Mouse (Mus musculus) kidney, adult 2 months (tissue): Measurements from ENCODE around the gene Slc7a1. TPM values are rescaled to one million over a fixed set of nuclear protein-coding genes. Genes with fewer than 3 reads are reported as not detected.
A peak's percentile ranks its signal among the peaks of the same experiment; 100 is the strongest.

Experiments
- DNase-seq: peaks from one replicate; pipeline ENCODE4 v3.0.0; 2021
- H3K27ac ChIP-seq: fragments of 200-500 bp; 2 replicates; pipeline ENCODE4 v1.5.1; 2012; ENCODE audit warnings: low read depth, low read length, control low read depth, inconsistent platforms; ENCODE audit not compliant: insufficient read depth
- H3K27me3 ChIP-seq: fragments of 200-500 bp; replicated peaks from 2 replicates; pipeline ENCODE4 v1.6.1; 2012; ENCODE audit warnings: mild to moderate bottlenecking, moderate library complexity, low read length, inconsistent platforms; ENCODE audit not compliant: control insufficient read depth, insufficient read depth
- H3K36me3 ChIP-seq: fragments of 200-500 bp; 2 replicates; pipeline ENCODE4 v1.6.1; 2012; ENCODE audit warnings: mild to moderate bottlenecking, moderate library complexity, low read length, inconsistent platforms; ENCODE audit not compliant: control insufficient read depth, insufficient read depth
- H3K4me1 ChIP-seq: fragments of 200-500 bp; 2 replicates; pipeline ENCODE4 v1.6.1; 2011; ENCODE audit warnings: low read length; ENCODE audit not compliant: control insufficient read depth, insufficient read depth
- H3K4me3 ChIP-seq: fragments of 200-500 bp; 2 replicates; pipeline ENCODE4 v1.5.1; 2011; ENCODE audit warnings: mild to moderate bottlenecking, low read depth, low read length, control low read depth; ENCODE audit not compliant: insufficient read depth
- CTCF ChIP-seq: fragments of 200-500 bp; conservative IDR thresholded peaks from 2 replicates; pipeline ENCODE4 v1.5.1; 2011; ENCODE audit warnings: low read depth, mild to moderate bottlenecking, control low read depth, low read length, moderate library complexity, mixed read lengths; ENCODE audit not compliant: insufficient read depth, insufficient read length
- POLR2A ChIP-seq: fragments of 200-500 bp; IDR thresholded peaks from one replicate; pipeline ENCODE4 v1.6.1; 2011; ENCODE audit warnings: low read depth, low read length, control low read depth
- WGBS: fragments of 180-500 bp; shearing (Covaris S2); methylation state at CpG from one replicate; pipeline ENCODE4 v1.1.7; 2018; 5-methylcytosine and 5-hydroxymethylcytosine counted together
- polyA plus RNA-seq: library from polyadenylated mRNA; depleted of rRNA; stranded (reverse); fragments of >200 nt; gene quantifications from 2 replicates; pipeline ENCODE4 v1.2.3, GENCODE M21; 2012

The Slc7a1 gene
- polyA plus RNA-seq, 1 experiment, result 4.0 TPM

DNA sequence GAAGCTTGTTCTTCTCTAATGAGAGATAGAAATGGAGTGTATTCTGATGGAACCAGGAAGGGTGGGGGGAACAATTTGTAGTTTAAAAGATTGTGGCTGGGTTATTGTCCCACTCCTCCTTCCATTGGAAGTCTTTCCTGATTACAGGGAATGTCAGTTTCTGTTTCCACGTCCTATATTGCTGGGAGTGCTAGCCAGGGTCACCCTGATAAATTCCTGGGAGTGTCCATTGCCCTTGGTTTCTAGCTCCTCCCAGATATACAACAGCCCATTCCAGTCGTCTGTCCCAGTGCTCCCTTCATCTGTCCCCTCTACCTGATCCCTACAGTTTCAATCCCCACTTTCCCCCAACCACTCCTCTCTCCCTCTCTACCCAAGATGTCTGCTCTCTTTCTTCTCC is 21.6 kb upstream of the Slc7a1 start:
- TF ChIP-seq CTCF (no peak), POLR2A (no peak)
- H3K36me3 ChIP-seq, result no peaks in the 10 kb centered on the region
- no peak overlapping the region for H3K4me3 ChIP-seq
- no peaks in the 10 kb centered on the region for H3K4me1 ChIP-seq
- H3K27ac ChIP-seq, result no peak overlapping the region
- 58% methylated on average over 2 of the region's 2 CpGs for WGBS
- DNase-seq, result no peak
- H3K27me3 ChIP-seq, result no peaks in the 10 kb centered on the region

DNA sequence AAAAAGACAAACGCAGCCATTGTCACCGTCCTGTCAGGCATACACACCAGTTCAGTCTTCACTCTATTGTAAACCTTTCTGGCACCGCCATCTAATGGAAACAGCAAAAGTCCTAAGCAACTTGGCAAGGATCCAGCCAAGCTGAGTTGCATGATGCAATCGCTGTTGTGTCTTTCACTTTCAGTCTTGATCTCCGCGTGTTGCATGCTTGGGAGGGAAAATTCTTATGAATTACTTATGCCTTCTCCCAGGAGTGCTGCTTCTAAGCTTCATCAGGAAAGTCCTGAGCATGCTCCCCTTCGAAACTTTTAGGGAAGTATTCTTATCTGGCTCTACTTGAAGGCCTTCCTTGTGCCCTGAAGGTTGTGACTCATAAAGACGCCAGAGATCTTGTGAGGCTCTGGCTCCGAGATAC is 19.4 kb upstream of the Slc7a1 start:
- Histone ChIP-seq H3K27ac (no peak overlapping the region), H3K4me1 (no peaks in the 10 kb centered on the region), H3K27me3 (no peaks in the 10 kb centered on the region), H3K36me3 (no peaks in the 10 kb centered on the region), H3K4me3 (no peak overlapping the region)
- TF ChIP-seq POLR2A (no peak), CTCF (no peak)
- 62% methylated on average over 9 of the region's 9 CpGs for WGBS
- peak; percentile 43 for DNase-seq

DNA sequence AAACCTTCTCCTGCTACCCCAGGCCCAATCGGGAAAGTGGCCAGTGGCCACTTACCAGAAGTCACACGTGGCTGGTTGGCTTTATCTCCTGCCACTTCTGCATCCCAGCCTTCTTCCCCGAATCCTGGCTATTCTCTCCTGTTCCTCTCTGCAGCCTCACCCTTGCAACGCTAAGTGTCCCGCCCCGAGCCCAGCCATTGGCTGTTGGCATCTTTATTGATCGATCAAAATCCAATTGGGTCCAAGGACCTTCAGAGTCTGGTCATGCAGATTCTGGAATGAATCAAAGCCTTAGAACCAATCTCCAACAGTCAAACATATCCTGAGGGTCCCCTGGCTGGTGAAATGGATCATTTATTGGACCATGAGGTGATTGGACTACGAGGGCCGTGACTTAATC is 18.7 kb upstream of the Slc7a1 start:
- Histone ChIP-seq H3K27me3 (no peaks in the 10 kb centered on the region), H3K4me3 (no peak overlapping the region), H3K4me1 (no peaks in the 10 kb centered on the region), H3K27ac (no peak overlapping the region), H3K36me3 (no peaks in the 10 kb centered on the region)
- no peak for DNase-seq
- WGBS, result 98% methylated on average over 9 of the region's 9 CpGs
- TF ChIP-seq CTCF (no peak), POLR2A (no peak)

DNA sequence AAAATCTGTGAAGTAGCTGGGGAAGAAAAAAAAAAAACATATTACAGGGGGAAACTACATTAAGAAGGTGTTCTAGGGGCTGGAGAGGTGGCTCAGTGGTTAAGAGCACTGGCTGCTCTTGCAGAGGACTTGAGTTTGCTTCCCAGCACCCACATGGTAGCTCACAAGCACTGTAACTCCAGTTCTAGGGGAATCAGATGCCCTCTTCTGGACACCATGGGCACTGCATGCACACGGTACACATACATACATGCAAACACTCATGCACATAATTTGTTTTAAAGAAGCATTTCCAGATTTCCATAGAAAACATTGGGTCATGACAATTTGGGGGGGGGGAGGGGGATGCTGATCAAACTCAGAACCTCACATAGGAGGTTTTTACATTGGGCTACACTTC is 18.1 kb upstream of the Slc7a1 start:
- DNase-seq, result no peak
- no peaks in the 10 kb centered on the region for H3K4me1 ChIP-seq
- H3K4me3 ChIP-seq, result no peak overlapping the region
- 97% methylated on average over 1 of the region's 1 CpGs for WGBS
- TF ChIP-seq POLR2A (no peak), CTCF (0 out of 2 replicates have a peak, but pooled peaks have one; percentile 0)
- H3K27ac ChIP-seq, result no peak overlapping the region
- H3K36me3 ChIP-seq, result no peaks in the 10 kb centered on the region
- H3K27me3 ChIP-seq, result no peaks in the 10 kb centered on the region

DNA sequence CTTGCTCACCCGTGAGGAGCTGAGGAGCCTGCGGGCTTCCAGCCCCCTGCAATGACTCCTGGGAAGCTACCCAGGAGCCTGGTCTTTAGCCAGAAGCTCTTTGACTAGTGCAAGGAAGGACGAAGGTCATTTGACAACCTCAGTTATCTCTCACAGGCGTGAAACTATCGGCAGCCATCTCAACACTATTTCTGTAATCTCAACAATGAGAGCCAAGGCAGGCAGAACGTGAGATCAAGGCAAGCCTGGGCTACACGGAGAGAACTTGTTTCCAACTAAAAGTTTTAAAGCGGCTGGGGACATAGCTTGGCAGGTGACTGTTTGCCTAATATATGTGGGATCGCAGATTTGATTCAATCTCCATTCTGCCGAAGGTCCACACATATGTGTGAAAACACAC is 16.8 kb upstream of the Slc7a1 start:
- no peak for DNase-seq
- Histone ChIP-seq H3K27me3 (no peaks in the 10 kb centered on the region), H3K4me1 (no peaks in the 10 kb centered on the region), H3K27ac (no peak overlapping the region), H3K4me3 (no peak overlapping the region), H3K36me3 (no peaks in the 10 kb centered on the region)
- WGBS, result 75% methylated on average over 10 of the region's 10 CpGs
- no peak for TF ChIP-seq CTCF
- no peak for TF ChIP-seq POLR2A

DNA sequence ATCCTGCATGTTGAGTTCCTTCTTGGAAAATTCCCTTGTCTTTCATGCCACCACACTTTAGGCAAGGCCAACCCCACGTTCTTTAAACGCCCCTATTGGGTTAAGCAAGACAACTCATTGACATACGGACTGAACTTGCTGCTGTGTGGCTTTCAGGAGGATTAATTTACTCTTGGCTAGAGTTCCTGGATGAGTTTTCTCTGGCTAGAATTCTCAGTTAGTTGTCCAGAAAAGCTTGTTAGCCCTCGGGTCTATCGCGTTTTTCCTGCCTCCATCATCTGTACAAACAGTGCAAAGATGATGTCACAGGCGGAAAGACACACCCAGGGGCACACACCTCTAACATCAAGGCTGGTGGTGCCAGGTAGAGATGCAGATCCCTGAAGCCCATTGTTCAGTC is 14.5 kb upstream of the Slc7a1 start:
- H3K4me3 ChIP-seq, result no peak overlapping the region
- DNase-seq, result no peak
- H3K27ac ChIP-seq, result no peak overlapping the region
- no peaks in the 10 kb centered on the region for H3K36me3 ChIP-seq
- no peaks in the 10 kb centered on the region for H3K27me3 ChIP-seq
- TF ChIP-seq CTCF, result no peak
- no peak for TF ChIP-seq POLR2A
- H3K4me1 ChIP-seq, result no peaks in the 10 kb centered on the region
- 61% methylated on average over 7 of the region's 7 CpGs for WGBS

DNA sequence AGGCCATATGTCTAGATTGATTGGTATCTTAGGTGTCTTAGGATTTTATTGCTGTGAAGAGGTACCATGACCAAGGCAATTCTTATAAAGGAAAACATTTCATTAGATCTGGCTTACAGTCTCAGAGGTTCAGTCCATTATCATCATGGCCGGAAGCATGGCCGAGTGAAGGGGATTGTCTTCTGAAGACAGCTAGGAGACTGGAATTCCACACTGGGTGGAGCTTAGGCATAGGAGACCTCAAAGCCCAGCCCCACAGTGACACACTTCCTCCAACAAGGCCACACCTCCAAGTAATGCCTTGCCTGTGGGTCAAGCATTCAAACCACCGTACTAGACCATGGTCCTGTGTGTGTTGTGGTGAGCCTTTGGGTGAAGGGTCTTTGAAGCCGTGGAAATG is 12.8 kb upstream of the Slc7a1 start:
- 93% methylated on average over 4 of the region's 4 CpGs for WGBS
- no peak overlapping the region for H3K4me3 ChIP-seq
- no peaks in the 10 kb centered on the region for H3K36me3 ChIP-seq
- no peak overlapping the region for H3K27ac ChIP-seq
- no peaks in the 10 kb centered on the region for H3K4me1 ChIP-seq
- no peak for TF ChIP-seq POLR2A
- TF ChIP-seq CTCF, result no peak
- no peak for DNase-seq
- no peaks in the 10 kb centered on the region; the same call in 1 of the 2 replicates for H3K27me3 ChIP-seq

DNA sequence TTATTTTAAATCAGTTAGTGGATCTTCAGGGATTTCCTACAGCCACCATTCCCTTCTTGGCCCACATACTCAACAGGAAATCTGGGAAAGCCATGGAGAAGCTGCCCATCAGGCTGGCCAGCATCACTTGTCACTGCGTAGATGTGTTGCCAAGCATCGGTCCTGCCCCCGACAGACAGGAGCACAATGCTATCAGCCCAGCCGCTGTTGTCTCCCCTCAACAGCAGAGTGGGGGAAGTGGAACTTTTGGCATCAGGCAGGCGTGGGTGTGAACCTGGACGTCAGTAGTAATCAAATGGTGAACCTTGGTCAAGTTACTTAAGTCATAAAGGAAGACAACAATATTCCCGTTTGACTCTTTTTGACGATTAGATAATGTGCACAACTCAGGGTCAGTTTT is 9.8 kb upstream of the Slc7a1 start:
- H3K36me3 ChIP-seq, result no peaks in the 10 kb centered on the region
- no peak overlapping the region for H3K27ac ChIP-seq
- TF ChIP-seq POLR2A (no peak), CTCF (no peak)
- H3K4me1 ChIP-seq, result no peaks in the 10 kb centered on the region
- no peak overlapping the region for H3K4me3 ChIP-seq
- 76% methylated on average over 8 of the region's 8 CpGs for WGBS
- DNase-seq, result no peak
- peaks cover 2% of the 10 kb centered on the region for H3K27me3 ChIP-seq
